Mouse (Mus musculus): Measurements from ENCODE around the gene Kdm2b. TPM values are rescaled to one million over a fixed set of nuclear protein-coding genes. Genes with fewer than 3 reads are reported as not detected.

The Kdm2b gene
- polyA plus RNA-seq, 1 experiment from 2014 or later, result 141 TPM

GRCm38 (mm10) chr5:122882256-122883050 lies 107.2 kb downstream of the Kdm2b start:
- no peak for ATAC-seq (replicated peaks)
- no peak overlapping the region for H3K4me3 ChIP-seq
- peaks cover 14% of the 10 kb centered on the region for H3K4me1 ChIP-seq
- H3K36me3 ChIP-seq, result peaks cover 41% of the 10 kb centered on the region
- H3K9ac ChIP-seq (replicated peaks), result no peak overlapping the region
- H3K27me3 ChIP-seq, result no peaks in the 10 kb centered on the region
- WGBS, result 91% methylated on average over 18 of the region's 18 CpGs
- H3K9me3 ChIP-seq, result no peaks in the 10 kb centered on the region
- no peak overlapping the region for H3K27ac ChIP-seq (replicated peaks)
- no peak overlapping the region for H3K4me2 ChIP-seq (replicated peaks)

GRCm38 (mm10) chr5:122881313-122881712 lies 108.3 kb downstream of the Kdm2b start:
- H3K36me3 ChIP-seq, result peaks cover 52% of the 10 kb centered on the region

GRCm38 (mm10) chr5:122880241-122880980 lies 109.2 kb downstream of the Kdm2b start:
- 94% methylated on average over 37 of the region's 37 CpGs for WGBS
- H3K27me3 ChIP-seq, result no peaks in the 10 kb centered on the region
- peaks cover 57% of the 10 kb centered on the region for H3K36me3 ChIP-seq
- no peaks in the 10 kb centered on the region for H3K9me3 ChIP-seq
- ATAC-seq (replicated peaks), result no peak
- H3K4me1 ChIP-seq, result peaks cover 1% of the 10 kb centered on the region; the same call in 1 of the 2 replicates
- no peak overlapping the region for H3K4me3 ChIP-seq
- H3K27ac ChIP-seq (replicated peaks), result no peak overlapping the region
- H3K4me2 ChIP-seq (replicated peaks), result no peak overlapping the region
- H3K9ac ChIP-seq (replicated peaks), result no peak overlapping the region

More at GRCm38 (mm10) chr5:122881313-122881712, 108.3 kb downstream of the Kdm2b start:
- H3K27me3 ChIP-seq, result no peaks in the 10 kb centered on the region
- H3K4me2 ChIP-seq (replicated peaks), result no peak overlapping the region
- H3K9ac ChIP-seq (replicated peaks), result no peak overlapping the region
- 64% methylated on average over 5 of the region's 5 CpGs for WGBS
- peaks cover 8% of the 10 kb centered on the region for H3K4me1 ChIP-seq
- H3K9me3 ChIP-seq, result no peaks in the 10 kb centered on the region
- H3K4me3 ChIP-seq, result no peak overlapping the region
- H3K27ac ChIP-seq (replicated peaks), result 0 out of 2 replicates have a peak overlapping the region, but pooled peaks have one; percentile 11
- ATAC-seq (replicated peaks), result peak; percentile 51; the same call in 1 of the 2 replicates

GRCm38 (mm10) chr5:122876671-122877070 lies 113.0 kb downstream of the Kdm2b start:
- Histone ChIP-seq H3K36me3 (peaks cover 79% of the 10 kb centered on the region), H3K9ac (replicated peaks) (no peak overlapping the region), H3K4me3 (no peak overlapping the region), H3K9me3 (no peaks in the 10 kb centered on the region), H3K27me3 (no peaks in the 10 kb centered on the region), H3K4me1 (no peaks in the 10 kb centered on the region), H3K27ac (replicated peaks) (no peak overlapping the region), H3K4me2 (replicated peaks) (no peak overlapping the region)
- 76% methylated on average over 3 of the region's 3 CpGs for WGBS
- ATAC-seq (replicated peaks), result no peak

GRCm38 (mm10) chr5:122874359-122874758 lies 115.3 kb downstream of the Kdm2b start:
- no peak for ATAC-seq (replicated peaks)
- no peak overlapping the region for H3K27ac ChIP-seq (replicated peaks)
- H3K4me2 ChIP-seq (replicated peaks), result no peak overlapping the region
- H3K9me3 ChIP-seq, result no peaks in the 10 kb centered on the region
- no peak overlapping the region for H3K4me3 ChIP-seq
- H3K36me3 ChIP-seq, result peaks cover 69% of the 10 kb centered on the region
- H3K4me1 ChIP-seq, result no peaks in the 10 kb centered on the region
- H3K27me3 ChIP-seq, result no peaks in the 10 kb centered on the region
- 88% methylated on average over 3 of the region's 3 CpGs for WGBS
- no peak overlapping the region for H3K9ac ChIP-seq (replicated peaks)

GRCm38 (mm10) chr5:122873573-122873972 lies 116.0 kb downstream of the Kdm2b start:
- no peaks in the 10 kb centered on the region for H3K27me3 ChIP-seq
- peaks cover 68% of the 10 kb centered on the region for H3K36me3 ChIP-seq
- no peak overlapping the region for H3K4me2 ChIP-seq (replicated peaks)
- 60% methylated on average over 2 of the region's 2 CpGs for WGBS
- no peak overlapping the region for H3K27ac ChIP-seq (replicated peaks)
- no peak for ATAC-seq (replicated peaks)
- H3K9me3 ChIP-seq, result no peaks in the 10 kb centered on the region
- no peaks in the 10 kb centered on the region for H3K4me1 ChIP-seq
- H3K9ac ChIP-seq (replicated peaks), result no peak overlapping the region
- no peak overlapping the region for H3K4me3 ChIP-seq

GRCm38 (mm10) chr5:122872626-122873025 lies 117.0 kb downstream of the Kdm2b start:
- no peak for ATAC-seq (replicated peaks)
- Histone ChIP-seq H3K4me3 (no peak overlapping the region), H3K4me1 (no peaks in the 10 kb centered on the region), H3K27ac (replicated peaks) (no peak overlapping the region), H3K36me3 (peaks cover 69% of the 10 kb centered on the region), H3K9me3 (no peaks in the 10 kb centered on the region), H3K27me3 (no peaks in the 10 kb centered on the region), H3K4me2 (replicated peaks) (no peak overlapping the region), H3K9ac (replicated peaks) (no peak overlapping the region)
- 93% methylated on average over 3 of the region's 3 CpGs for WGBS

- Histone ChIP-seq H3K4me1 (no peaks in the 10 kb centered on the region), H3K27me3 (no peaks in the 10 kb centered on the region), H3K4me3 (no peak overlapping the region), H3K27ac (replicated peaks) (no peak overlapping the region), H3K36me3 (peaks cover 51% of the 10 kb centered on the region), H3K9ac (replicated peaks) (no peak overlapping the region), H3K9me3 (no peaks in the 10 kb centered on the region), H3K4me2 (replicated peaks) (no peak overlapping the region)
- WGBS, result 96% methylated on average over 2 of the region's 2 CpGs
- no peak for ATAC-seq (replicated peaks)
Observed at GRCm38 (mm10) chr5:122863053-122863452, 126.6 kb downstream of the Kdm2b start.

GRCm38 (mm10) chr5:122855858-122856257 lies 133.8 kb downstream of the Kdm2b start:
- no peak overlapping the region for H3K4me2 ChIP-seq (replicated peaks)
- H3K36me3 ChIP-seq, result no peaks in the 10 kb centered on the region
- 77% methylated on average over 3 of the region's 3 CpGs for WGBS
- no peak overlapping the region for H3K27ac ChIP-seq (replicated peaks)
- no peak for ATAC-seq (replicated peaks)
- peaks cover 12% of the 10 kb centered on the region for H3K4me1 ChIP-seq
- no peak overlapping the region for H3K4me3 ChIP-seq
- H3K27me3 ChIP-seq, result no peaks in the 10 kb centered on the region
- H3K9ac ChIP-seq (replicated peaks), result no peak overlapping the region
- H3K9me3 ChIP-seq, result no peaks in the 10 kb centered on the region

GRCm38 (mm10) chr5:122852611-122853010 lies 137.0 kb downstream of the Kdm2b start:
- H3K27ac ChIP-seq (replicated peaks), result no peak overlapping the region
- H3K9me3 ChIP-seq, result no peaks in the 10 kb centered on the region
- no peaks in the 10 kb centered on the region for H3K36me3 ChIP-seq
- H3K4me1 ChIP-seq, result peaks cover 25% of the 10 kb centered on the region
- no peaks in the 10 kb centered on the region for H3K27me3 ChIP-seq
- no peak overlapping the region for H3K4me2 ChIP-seq (replicated peaks)
- no peak overlapping the region for H3K9ac ChIP-seq (replicated peaks)
- no peak overlapping the region for H3K4me3 ChIP-seq
- WGBS, result 90% methylated on average over 2 of the region's 2 CpGs
- no peak for ATAC-seq (replicated peaks)

- Histone ChIP-seq H3K36me3 (no peaks in the 10 kb centered on the region), H3K4me3 (peak overlapping the region; percentile 99), H3K27me3 (no peaks in the 10 kb centered on the region), H3K27ac (replicated peaks) (peak overlapping the region; percentile 95), H3K9ac (replicated peaks) (peak overlapping the region; percentile 98), H3K4me2 (replicated peaks) (peak overlapping the region; percentile 97), H3K4me1 (peaks cover 25% of the 10 kb centered on the region), H3K9me3 (no peaks in the 10 kb centered on the region)
- ATAC-seq (replicated peaks), result peak; percentile 78
- WGBS, result under 1% methylated on average over 38 of the region's 38 CpGs
Observed at GRCm38 (mm10) chr5:122850319-122851002, 139.2 kb downstream of the Kdm2b start.

Data from forebrain, embryonic 15.5 days (tissue).